Mouse (Mus musculus): ENCODE measurements at regions not wholly inside any gene's neighbourhood (a gene's known extent, or its start where the extent isn't known, plus 50 kb on each side); places are given as distances from the start of the nearest gene placed in this dataset.

DNA sequence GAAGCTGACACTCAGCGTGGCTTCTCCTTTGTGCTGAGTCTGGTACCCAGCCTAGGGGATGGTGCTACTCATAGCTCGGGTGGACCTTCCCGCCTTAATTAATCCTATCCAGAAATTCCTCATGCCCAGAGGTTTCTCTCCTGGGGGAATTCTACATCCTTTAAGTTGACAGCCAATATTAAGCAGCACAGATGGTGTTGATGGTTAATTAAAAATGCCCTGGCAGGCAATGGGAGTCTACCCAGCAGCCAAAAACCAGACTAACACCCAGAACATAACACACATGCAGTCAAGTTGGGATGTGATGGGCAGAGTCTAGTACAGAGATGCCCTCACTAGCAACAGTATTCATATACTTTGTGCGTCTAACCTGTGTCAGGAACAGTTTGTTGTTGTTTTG lies 169.9 kb downstream of the Zfp36l2 start:
- no peak for DNase-seq

DNA sequence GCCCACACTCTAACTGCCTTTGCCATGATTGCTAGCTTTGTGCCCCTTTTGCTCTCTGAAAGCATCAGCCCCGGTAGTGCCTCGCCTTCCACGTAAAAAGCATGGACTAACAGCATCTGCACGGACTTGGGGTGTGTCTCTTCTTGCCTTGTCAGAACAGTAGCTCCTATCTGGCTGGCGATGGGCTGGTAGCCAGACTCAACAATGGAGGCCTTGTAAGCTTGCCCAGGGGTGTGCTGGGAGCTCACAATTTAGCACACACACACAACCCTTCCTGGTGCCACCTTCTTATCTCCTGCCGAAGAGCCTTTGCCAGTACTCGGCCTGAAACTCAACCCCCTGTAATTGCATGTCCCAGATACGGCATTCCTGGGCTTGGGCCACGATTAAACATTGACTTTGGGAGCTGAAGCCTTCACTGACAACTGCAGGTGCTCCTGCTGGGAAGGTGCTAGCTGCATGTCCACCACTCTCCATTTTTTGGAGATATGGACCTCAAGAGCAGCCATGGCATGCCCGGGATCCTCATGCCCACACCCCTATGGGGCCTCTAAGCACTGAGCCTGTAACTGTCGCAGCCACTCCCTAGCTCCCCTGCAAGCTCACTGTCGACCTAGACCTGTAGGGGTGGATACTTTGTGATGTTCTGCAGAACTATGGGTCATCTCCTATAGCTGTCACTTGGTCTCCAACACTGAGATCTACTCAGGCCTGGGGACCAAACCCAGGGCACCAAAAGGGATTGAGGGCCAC lies 166.7 kb upstream of the Haao start:
- DNase-seq = no peak

DNA sequence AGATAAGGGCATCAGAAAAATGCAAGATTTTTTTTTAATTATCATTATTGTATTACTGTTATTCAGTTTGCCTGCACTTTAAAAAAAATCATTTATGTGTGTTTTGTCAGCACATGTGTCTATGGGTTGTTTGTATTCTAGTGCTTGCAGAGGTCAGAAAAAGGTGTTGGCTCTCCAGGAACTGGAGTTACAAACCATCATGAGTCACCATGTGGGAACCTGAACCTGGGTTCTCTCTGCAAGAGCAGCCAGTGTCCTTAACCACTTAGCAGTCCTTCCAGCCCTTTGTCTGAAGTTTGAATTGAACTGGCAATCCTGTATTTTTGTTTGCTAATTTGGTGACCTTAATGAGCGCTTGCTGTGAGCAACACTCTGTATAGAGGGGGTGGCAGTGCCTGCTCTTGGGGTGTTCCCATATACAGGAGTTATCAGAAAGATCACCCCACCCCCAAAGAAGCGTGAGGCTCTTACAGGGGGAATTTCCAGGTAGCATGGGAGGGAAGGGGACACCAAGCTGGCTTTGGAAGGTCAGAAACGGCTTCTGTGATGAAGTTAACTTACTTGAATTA lies 162.8 kb upstream of the Haao start:
- no peak for DNase-seq

DNA sequence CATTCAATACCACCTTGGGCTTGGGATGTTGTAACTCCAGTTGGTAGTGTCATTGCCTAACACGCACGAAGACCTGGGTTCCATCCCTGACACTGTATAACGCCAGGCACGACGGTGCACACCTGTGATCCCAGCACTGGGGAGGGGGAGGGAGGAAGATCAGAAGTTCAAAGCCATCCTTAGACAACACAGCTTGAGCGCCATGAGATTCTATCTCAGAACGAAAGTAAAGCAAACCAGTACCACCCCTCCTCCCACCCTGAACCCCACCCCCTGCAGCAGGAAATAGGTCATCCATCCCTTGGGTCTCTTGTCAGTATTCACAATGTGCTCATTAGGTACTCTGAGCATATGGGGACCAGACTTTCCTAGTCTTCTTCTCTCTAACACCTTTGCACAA lies 162.2 kb upstream of the Haao start:
- no peak for DNase-seq

DNA sequence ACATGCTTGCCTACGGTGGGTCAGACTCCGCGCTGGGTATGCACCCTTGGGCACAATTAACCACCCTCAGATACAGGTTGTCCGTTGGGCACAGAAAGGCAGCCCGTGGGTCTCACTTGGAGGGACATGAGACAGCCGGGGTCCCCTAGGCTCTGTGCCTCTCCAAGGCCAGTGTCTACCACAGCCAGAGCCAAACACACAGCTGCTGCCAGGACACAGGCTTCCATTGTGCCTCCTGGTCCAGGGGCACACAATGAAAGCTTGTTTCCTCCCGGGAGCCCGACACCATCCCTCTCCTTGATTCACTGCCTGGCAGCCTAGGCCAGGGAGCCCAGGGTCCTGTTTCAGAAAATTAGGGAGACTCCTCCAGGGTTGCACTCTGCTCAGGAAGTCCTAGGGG lies 161.4 kb upstream of the Haao start:
- no peak for DNase-seq

DNA sequence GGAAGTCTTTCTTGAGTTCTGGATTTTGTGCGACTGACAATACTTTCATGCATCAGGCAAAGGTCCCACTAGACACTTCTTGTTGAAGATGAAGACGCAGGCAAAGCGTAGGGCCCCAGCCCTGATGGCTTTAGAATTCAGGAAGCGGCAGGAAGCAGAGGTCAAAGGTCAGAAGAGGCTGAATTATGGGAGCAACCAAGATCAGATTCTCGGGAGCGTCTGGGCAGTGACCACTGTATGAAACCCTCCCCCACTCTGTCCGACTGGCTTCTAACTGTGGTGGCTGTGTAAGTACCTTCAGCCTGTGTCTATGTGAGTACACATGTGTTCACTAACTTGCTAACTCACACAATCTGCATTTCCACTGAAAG lies 160.9 kb upstream of the Haao start:
- no peak for DNase-seq

DNA sequence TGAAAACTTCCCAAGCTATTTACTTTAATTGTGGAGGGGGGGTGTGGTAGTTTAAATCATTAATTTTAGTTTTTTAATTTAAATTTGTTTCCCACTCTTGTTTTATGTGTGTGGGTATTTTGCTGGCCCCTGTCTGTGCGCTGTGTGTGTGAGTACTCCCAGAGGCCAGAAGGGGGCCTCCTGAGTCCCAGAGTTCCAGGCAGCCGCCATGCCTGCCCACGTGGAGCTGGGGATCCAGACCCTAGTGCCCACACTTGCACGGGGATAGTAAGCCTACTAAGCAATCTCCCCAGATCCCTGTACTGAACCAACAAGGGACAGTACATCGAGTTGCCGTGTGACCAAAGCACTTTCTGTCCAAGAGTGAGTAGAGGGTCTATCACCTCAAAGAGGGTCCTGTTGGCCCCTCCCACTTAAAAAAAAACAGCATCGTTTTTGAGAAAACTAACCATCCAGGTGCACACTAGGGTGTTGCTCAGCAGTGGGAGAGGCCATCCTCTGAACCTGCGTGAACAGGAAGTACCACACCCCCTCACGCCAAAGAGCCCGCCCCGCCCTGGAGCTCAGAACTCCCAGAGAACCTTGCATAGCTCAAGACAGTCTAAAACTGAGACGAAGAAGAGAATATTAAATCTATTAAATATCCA lies 160.4 kb upstream of the Haao start:
- no peak for DNase-seq

DNA sequence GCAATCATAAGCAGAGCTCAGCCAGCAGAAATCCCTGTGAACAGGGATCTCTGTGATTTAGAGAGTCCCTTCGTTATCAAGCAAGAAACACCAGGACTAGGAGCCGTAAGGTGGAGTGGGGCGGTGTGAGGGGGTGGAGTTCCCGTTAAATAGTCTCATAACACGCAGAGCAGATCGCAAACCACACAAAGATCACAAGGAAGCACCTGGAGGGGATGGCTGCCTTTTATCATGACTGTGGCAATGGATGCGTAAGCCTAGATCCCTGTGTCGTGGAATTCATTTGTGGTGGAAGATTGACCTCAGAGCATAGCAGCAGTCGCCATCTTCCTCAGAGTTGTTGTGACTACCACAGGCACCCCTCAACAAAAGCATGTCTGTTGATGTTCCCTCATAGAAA lies 159.0 kb upstream of the Haao start:
- DNase-seq = no peak

DNA sequence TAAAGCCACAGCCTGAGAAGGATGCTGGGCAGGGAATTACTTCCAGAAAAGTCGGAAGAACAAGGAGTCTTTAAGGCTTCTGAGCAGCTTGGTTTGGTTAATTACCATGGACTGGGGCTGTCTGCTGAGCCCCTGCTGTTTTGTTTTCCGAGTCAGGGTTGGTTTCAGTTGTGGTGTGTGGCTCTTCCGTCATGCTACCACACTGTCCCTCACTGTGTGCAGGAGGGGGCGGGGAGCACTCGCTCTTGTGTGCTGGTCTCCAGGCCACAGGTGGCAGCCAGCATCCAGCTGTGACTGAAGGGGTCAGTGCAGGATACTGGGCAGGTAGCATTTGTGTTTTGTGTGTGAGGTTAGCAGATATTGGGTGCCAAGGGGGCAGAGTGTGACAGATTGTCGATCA lies 156.5 kb upstream of the Haao start:
- no peak for DNase-seq

DNA sequence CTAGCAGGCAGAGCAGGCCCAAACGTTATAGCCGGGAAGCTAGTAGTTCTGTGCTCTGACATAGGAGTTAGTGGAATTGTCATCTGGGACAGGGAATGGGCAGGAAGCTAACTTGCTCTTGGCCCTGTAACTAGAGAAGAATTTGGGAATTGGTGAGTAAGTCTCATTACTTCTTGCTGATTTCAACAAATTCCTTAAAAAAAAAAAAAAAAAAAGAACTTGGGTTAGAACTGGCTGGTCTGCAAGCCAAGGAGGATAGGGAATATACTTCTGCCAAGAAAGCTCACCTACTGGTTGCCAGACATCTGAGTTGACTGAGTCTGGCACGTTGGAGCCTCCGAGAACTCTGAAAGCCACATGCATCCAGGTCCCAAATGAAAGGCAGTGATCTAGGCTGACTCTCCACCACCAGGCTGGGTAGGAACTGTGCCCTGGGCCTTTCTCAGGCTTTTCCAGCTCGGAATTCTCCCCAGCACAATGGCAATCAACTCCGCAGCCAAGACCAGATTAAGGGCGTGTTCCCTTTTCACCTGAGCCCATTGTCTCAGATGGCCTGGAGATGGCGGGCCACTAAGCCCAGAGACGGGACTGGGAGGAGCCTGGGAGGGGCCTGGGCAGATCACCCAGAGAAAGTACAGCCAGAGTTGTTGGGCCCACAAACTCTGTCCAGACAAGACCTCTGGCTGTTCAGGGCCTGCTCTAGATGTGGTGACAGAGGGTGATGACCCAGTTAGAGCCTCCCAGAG lies 155.9 kb upstream of the Haao start:
- DNase-seq = no peak

DNA sequence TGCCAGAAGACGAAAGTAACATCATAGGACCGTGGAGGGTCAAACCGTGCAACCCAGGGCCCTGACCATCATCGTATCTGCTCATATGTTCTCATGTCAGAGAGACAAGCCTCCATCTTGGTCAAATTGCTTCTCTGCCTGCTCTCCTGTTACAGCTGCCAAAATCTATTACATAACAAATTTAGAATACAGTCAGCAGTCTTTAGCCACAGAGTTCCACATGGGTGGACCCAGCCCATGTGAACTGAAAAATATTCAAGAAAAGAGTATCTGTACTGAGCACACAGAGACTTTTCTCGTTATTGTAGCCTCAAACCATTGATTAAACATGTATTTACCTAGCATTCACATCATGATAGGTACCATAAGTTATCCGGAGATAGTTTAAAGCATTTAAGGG lies 155.2 kb upstream of the Haao start:
- DNase-seq = no peak

DNA sequence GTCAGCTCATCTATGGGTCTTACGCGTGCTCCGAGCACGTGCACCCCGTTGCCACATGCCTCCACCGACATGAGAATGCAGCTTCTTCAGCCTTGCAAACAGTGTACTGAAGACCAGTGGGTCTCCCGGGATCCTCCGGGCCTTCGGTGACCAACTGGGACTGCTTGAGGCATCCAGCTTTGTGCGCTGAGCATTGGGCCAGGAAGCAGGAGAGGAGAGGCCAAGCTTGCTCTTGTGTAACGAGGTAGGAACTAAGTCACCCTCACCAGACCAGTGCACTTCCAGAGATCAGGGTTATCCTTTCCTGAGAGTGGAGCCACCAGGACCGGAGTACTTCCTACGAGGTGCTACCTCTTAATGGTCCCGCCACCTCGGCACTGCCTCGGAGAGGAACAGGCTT lies 154.6 kb upstream of the Haao start:
- DNase-seq = no peak

DNA sequence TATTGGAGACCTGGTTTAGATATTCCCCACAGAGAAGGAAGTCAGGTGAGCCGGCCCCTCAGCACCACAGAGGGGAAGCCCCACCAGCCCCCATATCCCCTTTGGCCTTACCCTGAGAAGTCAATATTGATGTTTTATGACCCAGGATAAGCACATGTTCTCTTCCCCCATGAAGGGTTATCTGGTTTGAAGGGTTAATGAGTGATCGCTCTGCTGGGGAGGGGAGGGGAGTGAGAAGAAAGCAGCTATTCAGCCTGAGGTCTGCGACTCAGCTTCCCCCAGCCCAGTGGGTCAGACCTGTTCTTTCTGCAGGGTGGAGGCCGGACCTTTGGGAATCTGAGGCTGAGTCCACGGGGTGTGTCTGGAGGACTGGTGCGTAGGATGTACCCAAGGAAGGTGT lies 152.4 kb upstream of the Haao start:
- no peak for DNase-seq

DNA sequence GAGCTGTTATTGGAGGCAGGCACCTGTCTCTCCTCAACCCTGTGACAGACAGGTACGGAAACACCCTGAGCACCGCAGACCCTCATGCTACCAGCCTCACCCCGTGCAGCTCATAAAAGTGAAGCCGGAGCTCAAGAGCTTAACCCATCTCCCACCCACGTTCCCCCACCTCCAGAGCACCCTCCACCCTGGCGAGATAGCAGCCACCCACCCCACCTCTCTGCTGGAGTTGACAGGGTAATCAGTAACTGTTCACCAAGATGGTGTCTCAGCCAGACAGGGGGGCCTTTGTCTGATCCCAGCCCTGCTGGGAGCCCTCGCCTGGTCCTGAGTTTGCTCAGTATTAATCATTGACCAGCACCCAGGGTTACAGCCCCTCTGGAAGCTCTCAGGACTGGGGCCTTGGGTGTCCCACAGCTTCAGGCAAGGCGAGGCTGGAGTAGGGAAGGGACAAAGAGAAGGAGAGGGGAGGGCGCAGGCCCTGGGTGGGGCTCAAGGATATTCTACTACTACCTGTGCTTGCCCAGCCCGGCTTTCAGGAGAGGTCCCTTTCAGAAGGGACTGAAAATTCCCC lies 151.3 kb upstream of the Haao start:
- no peak for DNase-seq

DNA sequence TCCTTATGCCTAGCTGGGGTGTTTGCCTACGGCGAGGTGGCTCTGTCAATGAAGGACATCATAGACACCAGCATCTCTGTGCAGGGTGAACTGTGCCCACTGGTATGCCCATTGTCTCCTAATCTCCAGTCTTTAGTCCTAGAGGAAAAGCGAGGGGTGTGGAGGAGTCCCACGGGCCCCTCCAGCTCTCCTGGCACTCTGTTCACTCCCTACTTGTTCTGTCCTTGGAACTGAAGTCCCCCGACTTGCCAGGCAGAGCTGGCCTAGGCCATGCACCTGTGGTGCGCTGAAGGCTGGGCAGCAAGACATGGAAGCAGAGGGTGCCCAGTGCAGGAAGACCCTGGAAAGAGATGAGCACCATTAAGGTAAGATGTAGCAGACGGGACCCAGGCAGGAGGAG lies 150.6 kb upstream of the Haao start:
- DNase-seq = no peak

DNA sequence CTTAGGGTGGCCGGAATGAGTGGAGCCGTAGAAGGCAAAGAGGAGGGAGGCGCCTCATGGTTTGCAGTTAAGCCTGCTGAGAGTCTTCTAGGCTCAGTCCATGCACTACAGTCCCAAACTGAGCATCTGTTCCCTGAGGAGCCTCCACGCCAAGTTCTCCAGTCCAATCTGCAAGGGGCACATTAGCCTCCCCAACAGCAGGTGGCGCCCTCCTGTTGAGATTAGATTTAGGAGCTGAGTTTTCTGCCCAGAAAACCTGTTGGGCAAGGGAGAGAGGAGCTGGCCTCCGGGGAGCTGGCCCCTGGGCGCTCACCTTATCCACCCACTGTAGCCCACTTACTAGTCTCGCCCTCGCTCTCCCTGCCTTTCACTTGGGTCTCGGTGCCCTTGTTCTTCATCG lies 150.0 kb upstream of the Haao start:
- peak; percentile 87 for DNase-seq

DNA sequence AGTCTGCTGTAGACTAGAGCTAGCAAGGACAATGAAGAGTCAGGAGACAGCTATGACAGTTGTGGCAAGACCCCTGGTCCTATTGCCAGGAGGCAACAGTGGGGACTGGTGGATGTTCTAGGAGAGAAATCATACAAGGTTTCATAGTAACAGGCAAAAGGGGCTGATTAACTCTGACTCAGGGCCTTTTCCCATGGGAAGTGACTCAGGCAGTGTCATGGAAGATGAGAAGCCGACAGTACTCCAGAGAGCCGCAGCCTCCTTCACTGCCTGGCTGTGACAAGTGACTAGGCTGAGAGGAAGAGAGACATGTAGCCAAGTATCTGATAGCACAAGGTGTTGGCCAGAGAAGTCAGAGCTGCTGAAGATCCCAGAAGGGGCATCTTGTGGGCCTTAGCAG lies 145.3 kb upstream of the Haao start:
- no peak for DNase-seq

DNA sequence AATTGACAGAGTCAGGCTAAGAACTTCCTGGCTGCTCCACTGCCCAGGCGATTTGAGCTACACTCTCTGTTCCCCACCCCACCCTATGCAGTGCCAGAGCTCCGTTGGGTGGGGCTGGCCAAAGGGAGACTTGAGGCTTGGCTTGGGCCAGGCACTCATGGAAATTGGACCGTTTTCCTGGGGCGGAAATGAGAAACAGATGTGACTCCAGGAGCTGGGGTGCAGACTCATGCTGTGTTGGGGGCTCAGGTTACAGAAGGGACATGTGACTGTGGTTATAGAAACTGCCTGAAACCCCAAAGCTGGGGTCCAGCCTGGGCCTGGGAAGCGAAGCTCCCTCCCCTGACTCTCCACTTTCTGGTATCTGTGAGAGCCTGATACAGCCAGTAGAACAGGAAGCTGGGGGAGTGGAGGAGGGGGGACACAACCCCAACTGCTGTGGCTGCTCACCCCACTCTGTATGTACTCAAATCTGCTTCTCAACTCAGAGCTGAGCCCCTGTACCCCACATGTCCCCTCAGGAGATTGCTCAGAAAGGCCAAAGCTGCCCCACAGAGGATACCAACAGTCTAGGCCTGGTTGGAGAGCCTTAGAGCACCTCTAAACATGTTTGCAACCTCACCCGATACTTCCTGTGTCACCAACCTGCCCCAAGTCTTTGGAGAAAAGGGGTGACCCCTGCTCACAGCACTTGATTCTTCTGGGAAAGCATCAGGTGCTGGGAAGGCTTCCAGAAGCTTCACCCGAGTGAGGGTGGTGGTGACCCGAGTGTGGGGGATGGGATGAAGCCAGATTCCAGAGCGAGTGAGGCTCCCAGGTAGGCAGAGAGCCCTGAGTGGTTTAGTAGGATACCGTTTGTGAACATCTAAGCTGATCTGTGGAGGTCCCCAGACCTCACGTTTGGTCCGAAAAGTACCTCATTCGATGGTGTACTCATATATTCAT lies 142.9 kb upstream of the Haao start:
- peak; percentile 92 for DNase-seq

DNA sequence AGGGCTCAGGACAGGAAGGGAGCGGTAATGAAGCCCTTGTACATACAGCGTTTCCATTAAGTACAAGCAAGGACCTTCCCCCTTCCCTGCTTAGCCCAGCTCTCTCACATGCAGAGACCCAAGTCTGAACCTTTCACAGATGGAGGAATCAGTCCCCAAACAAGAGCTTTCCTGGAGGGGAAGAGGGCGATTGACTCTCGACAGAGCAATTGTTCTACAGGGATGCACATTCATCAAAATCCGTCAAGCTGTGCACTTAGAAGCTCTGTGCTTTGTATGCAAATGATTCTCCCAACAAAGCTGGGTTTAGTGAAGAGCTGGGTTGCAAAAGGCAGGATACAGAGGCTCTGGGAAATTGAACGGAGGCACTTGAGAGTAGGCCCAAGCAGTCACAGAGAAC lies 141.1 kb upstream of the Haao start:
- DNase-seq = peak; percentile 53

DNA sequence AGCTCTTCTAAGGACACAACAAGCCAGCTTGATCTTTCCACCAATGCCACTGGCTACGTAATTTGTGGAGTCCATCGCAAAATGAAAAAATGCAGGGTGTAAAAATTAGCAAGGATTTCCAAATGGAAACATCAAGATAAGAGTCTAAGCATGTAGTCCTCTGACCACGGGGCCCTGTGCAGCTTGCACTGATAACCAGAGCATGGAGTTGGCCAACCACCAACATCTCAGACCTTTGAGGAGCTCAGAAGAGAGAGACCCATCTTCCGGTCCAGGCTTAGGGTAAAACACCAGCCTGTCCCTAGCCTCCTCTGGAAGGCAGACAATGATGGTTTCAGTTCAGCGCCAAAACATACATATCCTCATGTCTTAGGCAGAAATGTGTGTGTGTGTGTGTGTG lies 140.4 kb upstream of the Haao start:
- no peak for DNase-seq

DNA sequence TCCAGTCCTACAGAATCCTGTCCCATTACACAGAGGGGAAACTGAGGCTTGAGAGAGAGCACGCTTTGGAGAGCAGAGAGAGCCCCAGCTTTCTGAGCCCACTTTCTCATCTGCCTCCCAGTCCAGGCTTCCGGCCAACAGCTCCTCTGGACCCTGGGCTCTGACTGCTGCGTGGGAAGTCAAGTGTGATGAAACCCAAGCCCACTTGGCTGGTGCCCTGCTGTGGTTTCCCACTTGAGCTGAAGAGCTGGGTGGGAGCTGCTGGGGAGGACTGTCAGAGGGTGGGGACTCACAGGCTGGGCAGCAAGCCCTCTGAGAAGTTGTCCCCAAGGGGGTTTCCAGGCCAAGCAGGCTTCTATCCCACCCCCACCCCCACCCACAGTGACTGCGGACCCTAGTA lies 139.9 kb upstream of the Haao start:
- peak; percentile 66 for DNase-seq

DNA sequence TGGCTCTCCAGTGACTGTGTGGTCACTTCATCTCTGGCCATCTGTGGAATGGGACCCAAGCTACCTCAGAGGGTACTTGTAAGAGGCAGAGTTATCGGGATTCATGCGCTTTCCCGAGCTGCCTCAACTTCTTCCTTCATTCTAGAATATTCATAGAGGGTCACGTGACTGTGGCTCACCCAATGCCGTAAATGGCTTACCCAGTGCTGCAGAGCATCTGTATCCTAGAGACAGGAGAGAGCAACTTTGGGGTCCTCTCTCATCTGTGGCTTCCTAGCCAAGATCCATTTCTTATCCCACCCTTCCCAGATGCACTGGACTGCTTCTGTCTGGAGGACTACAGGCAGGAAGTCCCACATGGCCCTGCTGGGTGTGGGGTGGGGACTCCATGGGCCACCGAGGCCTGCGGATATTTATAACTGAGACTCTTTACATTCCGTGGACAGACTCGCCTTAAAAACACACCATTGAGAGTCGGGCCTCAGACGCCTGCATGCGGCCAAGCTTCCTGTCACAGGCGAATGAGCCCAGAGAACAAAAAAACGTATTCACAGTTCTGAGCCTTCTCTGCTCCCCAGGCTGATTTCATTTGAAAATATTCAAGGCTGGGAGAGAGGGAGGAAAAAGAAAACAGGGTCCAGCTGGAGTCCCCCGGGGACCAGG lies 138.3 kb upstream of the Haao start:
- peak; percentile 51 for DNase-seq

Data from lung, postnatal 10 days (tissue).